Mouse (Mus musculus) ES-Bruce4 (cell line): ENCODE data around the gene Cdkal1.

Experiments
- CTCF ChIP-seq: IDR thresholded peaks from one replicate; pipeline ENCODE4 v1.8.1; 2011; ENCODE audit warnings: low read depth, low read length
- EP300 ChIP-seq: IDR thresholded peaks from 2 replicates; pipeline ENCODE4 v1.6.1; 2011; ENCODE audit warnings: low read depth, low read length; ENCODE audit not compliant: insufficient read depth
- POLR2A ChIP-seq: IDR thresholded peaks from one replicate; pipeline ENCODE4 v1.8.1; 2011; ENCODE audit warnings: low read length; ENCODE audit not compliant: insufficient read depth

DNA sequence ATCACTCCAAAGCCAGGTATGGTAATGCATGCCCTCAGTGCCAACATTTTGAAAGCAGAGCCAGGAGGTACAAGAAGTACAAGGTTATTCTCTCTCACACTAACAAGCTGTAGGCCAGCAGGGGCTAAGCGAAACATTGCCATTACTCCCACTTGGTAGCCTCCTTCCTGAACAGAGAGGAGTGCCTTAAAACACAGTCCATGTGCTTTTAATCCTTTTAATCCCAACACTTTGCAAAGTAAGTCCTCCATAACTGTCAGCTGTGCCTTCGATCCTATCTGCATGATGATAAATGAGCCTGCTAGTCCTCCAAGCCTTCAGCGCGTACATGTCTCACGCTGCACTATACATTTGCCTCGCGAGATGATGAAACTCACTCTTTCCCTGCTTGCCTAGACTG is 234.6 kb downstream of the Cdkal1 start:
- TF ChIP-seq EP300 (no peak), CTCF (no peak), POLR2A (no peak)
